Mouse (Mus musculus): Measurements from ENCODE around the gene Troap. TPM values are rescaled to one million over a fixed set of nuclear protein-coding genes. Genes with fewer than 3 reads are reported as not detected.
A peak's percentile ranks its signal among the peaks of the same experiment; 100 is the strongest.

The Troap gene
- polyA plus RNA-seq, 1 experiment from 2014 or later, result 27.3 TPM

DNA sequence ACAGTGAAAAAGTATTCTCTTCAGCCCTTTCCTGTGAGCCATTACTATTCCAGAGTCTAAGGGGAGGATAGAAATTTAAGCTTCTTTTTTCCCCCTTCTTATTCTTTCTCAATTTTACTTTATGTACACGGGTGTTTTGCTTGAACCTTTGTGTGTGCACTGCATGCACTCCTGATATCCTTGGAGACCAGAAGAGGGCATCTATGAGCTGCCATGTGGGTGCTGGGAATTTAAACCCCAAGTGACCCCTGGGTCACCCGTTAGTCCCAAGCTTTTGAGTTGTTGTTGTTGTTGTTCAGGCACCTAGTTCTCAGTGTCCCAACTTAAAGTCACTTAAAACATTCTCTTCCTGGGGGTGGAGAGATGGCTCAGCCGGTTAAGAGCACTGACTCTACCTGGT lies 25.6 kb downstream of the Troap start:
- WGBS, result 50% methylated on average over 3 of the region's 3 CpGs

DNA sequence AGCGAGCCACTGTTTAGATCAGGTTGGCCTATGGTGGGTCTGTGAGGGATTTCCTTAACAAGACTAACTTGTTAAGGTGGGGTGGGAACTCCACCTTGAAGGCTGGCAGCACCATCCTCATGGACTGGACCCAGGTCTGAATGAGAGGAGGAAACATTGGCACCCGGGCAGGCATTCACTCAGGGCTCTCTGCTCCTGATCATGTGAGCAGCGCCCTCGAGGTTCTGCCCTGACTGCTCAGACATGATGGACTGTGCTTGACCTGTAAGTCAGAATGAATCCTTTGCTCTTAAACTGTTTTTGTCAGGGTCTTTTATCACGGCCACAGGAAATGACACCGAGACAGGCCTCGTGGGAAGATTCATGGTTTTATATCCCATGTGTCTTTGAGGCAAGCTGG lies 30.9 kb downstream of the Troap start:
- 25% methylated on average over 7 of the region's 7 CpGs for WGBS
- H3K4me1 ChIP-seq (ENCODE audit: control insufficient read depth, insufficient read depth, low read length), result 0 out of 2 replicates have a peak, but pooled peaks cover 4% of the 10 kb centered on the region
- ATAC-seq (ENCODE audit: low FRiP score, low TSS enrichment), result no peak; the same call in 1 of the 2 replicates

More for the DNA sequence above, 25.6 kb downstream of the Troap start:
- no peak overlapping the region for H3K9ac ChIP-seq (ENCODE audit: low read depth, low read length)
- no peak overlapping the region for H3K4me2 ChIP-seq (replicated peaks; ENCODE audit: low read depth, low read length)
- no peak overlapping the region for H3K4me3 ChIP-seq (ENCODE audit: low read length)
- peaks cover 36% of the 10 kb centered on the region for H3K27me3 ChIP-seq (ENCODE audit: control insufficient read depth, insufficient read depth, low read length)
- no peak for ATAC-seq (ENCODE audit: low FRiP score, low TSS enrichment)
- H3K27ac ChIP-seq (ENCODE audit: low read depth, low read length), result no peak overlapping the region
- no peaks in the 10 kb centered on the region for H3K9me3 ChIP-seq (ENCODE audit: control insufficient read depth, low read length)
- H3K4me1 ChIP-seq (ENCODE audit: control insufficient read depth, insufficient read depth, low read length), result peaks cover 32% of the 10 kb centered on the region
- H3K36me3 ChIP-seq (ENCODE audit: control insufficient read depth, insufficient read depth, low read length), result no peaks in the 10 kb centered on the region

DNA sequence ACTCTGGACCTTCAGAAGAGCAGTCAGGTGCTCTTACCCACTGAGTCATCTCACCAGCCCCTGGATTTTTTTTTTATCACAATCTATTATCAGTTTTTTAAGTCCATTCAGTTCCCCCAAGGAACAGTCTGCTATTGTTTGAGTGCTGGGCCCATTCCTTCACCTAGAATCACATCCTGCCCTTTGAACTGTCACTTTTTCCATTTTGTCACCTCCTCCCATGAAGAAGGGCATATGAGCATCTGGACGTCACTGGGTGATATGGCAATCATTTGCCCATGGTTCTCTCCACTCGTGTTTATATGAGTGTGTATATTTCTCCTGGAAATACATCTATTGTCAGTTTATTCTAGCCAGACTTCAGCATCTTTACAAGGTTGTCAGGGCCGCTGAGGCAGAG lies 33.5 kb downstream of the Troap start:
- Histone ChIP-seq H3K4me1 (ENCODE audit: control insufficient read depth, insufficient read depth, low read length) (0 out of 2 replicates have a peak, but pooled peaks cover 4% of the 10 kb centered on the region), H3K9me3 (ENCODE audit: control insufficient read depth, low read length) (peaks cover 4% of the 10 kb centered on the region), H3K4me2 (replicated peaks; ENCODE audit: low read depth, low read length) (no peak overlapping the region), H3K27ac (ENCODE audit: low read depth, low read length) (no peak overlapping the region), H3K9ac (ENCODE audit: low read depth, low read length) (no peak overlapping the region), H3K36me3 (ENCODE audit: control insufficient read depth, insufficient read depth, low read length) (no peaks in the 10 kb centered on the region), H3K27me3 (ENCODE audit: control insufficient read depth, insufficient read depth, low read length) (no peaks in the 10 kb centered on the region), H3K4me3 (ENCODE audit: low read length) (no peak overlapping the region)
- 76% methylated on average over 3 of the region's 3 CpGs for WGBS
- ATAC-seq (ENCODE audit: low FRiP score, low TSS enrichment), result no peak

More for the DNA sequence above, 30.9 kb downstream of the Troap start:
- Histone ChIP-seq H3K27me3 (ENCODE audit: control insufficient read depth, insufficient read depth, low read length) (no peaks in the 10 kb centered on the region), H3K36me3 (ENCODE audit: control insufficient read depth, insufficient read depth, low read length) (no peaks in the 10 kb centered on the region), H3K9me3 (ENCODE audit: control insufficient read depth, low read length) (peaks cover 4% of the 10 kb centered on the region), H3K27ac (ENCODE audit: low read depth, low read length) (no peak overlapping the region), H3K4me2 (replicated peaks; ENCODE audit: low read depth, low read length) (no peak overlapping the region), H3K4me3 (ENCODE audit: low read length) (no peak overlapping the region), H3K9ac (ENCODE audit: low read depth, low read length) (no peak overlapping the region)

DNA sequence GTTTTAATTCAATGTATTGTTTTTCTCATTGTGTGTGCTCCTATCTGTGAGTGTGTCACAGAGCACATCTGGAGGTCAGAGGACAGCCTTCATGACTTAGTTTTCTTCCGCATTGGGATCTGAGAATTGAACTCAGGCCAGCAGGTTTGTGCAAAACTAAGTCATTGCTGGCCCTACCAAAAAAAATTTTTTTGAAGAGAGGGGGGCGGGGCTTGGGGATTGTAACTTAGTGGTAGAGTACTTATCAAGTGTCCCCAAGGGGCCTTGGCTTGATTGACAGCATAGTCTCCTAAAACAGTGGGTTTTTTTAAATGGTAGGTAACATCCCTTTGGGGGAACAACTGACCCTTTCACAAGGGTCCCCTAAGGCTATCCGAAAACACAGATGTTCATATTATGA lies 36.8 kb downstream of the Troap start:
- no peak for ATAC-seq (ENCODE audit: low FRiP score, low TSS enrichment)
- H3K4me3 ChIP-seq (ENCODE audit: low read length), result no peak overlapping the region
- H3K4me1 ChIP-seq (ENCODE audit: control insufficient read depth, insufficient read depth, low read length), result no peaks in the 10 kb centered on the region
- H3K27ac ChIP-seq (ENCODE audit: low read depth, low read length), result no peak overlapping the region
- no peak overlapping the region for H3K9ac ChIP-seq (ENCODE audit: low read depth, low read length)
- H3K9me3 ChIP-seq (ENCODE audit: control insufficient read depth, low read length), result peaks cover 2% of the 10 kb centered on the region
- no peaks in the 10 kb centered on the region for H3K27me3 ChIP-seq (ENCODE audit: control insufficient read depth, insufficient read depth, low read length)
- H3K36me3 ChIP-seq (ENCODE audit: control insufficient read depth, insufficient read depth, low read length), result no peaks in the 10 kb centered on the region
- WGBS, result 90% methylated on average over 3 of the region's 3 CpGs
- no peak overlapping the region for H3K4me2 ChIP-seq (replicated peaks; ENCODE audit: low read depth, low read length)

DNA sequence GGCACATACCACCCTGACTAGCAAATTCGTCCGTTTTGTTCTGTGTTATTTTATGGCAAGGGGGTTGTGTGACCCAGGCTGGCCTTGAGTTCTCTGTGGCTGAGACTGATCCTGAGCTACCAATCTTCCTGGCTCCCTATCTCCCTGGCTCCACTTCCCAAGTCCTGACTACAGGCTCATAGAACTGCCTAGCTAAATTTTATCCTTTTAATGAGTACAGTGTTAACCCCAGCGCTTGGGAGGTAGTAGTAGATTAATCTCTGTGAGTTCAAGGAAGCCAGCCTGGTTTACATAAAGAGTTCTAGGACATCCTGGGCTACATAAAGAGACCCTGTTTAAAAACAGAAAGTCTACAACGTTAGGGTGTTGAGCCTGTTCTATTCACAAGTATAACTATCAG lies 37.4 kb downstream of the Troap start:
- H3K9ac ChIP-seq (ENCODE audit: low read depth, low read length), result no peak overlapping the region
- WGBS, result 39% methylated on average over 4 of the region's 4 CpGs
- ATAC-seq (ENCODE audit: low FRiP score, low TSS enrichment), result no peak

DNA sequence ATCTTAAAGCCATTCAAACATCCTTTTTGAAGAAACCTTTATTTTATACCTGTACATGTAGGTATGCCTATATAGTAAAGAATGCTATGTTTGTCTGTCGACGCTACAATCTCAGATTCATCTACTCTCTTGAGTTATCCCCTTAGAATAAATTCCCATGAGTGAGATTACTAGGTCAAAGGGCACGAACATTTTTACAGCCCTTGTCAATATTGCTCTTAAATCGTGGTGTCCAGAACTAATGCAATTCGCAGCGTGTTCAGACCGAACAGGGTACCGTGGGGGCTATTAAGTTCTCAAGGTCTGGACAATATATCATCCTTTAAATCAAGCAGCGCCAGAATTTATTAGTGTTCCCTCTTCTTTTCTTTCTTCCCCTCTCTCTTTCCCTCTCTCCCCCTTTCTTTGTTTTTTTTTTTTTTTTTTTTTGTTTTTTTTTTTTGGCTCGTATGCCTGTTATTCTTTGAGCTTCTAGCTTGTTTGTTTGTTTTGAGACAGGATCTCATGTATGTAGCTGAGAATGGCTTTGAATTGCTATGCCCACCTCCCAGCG lies 38.5 kb downstream of the Troap start:
- Histone ChIP-seq H3K4me1 (ENCODE audit: control insufficient read depth, insufficient read depth, low read length) (no peaks in the 10 kb centered on the region), H3K27me3 (ENCODE audit: control insufficient read depth, insufficient read depth, low read length) (no peaks in the 10 kb centered on the region), H3K9ac (ENCODE audit: low read depth, low read length) (no peak overlapping the region), H3K4me2 (replicated peaks; ENCODE audit: low read depth, low read length) (peak overlapping the region; percentile 23; the same call in 1 of the 2 replicates), H3K4me3 (ENCODE audit: low read length) (0 out of 2 replicates have a peak overlapping the region, but pooled peaks have one; percentile 11), H3K27ac (ENCODE audit: low read depth, low read length) (no peak overlapping the region), H3K36me3 (ENCODE audit: control insufficient read depth, insufficient read depth, low read length) (no peaks in the 10 kb centered on the region), H3K9me3 (ENCODE audit: control insufficient read depth, low read length) (no peaks in the 10 kb centered on the region)
- 31% methylated on average over 11 of the region's 11 CpGs for WGBS
- no peak for ATAC-seq (ENCODE audit: low FRiP score, low TSS enrichment)

More for the DNA sequence above, 37.4 kb downstream of the Troap start:
- H3K36me3 ChIP-seq (ENCODE audit: control insufficient read depth, insufficient read depth, low read length), result no peaks in the 10 kb centered on the region
- H3K4me3 ChIP-seq (ENCODE audit: low read length), result no peak overlapping the region
- no peaks in the 10 kb centered on the region for H3K27me3 ChIP-seq (ENCODE audit: control insufficient read depth, insufficient read depth, low read length)
- H3K4me2 ChIP-seq (replicated peaks; ENCODE audit: low read depth, low read length), result no peak overlapping the region
- H3K4me1 ChIP-seq (ENCODE audit: control insufficient read depth, insufficient read depth, low read length), result no peaks in the 10 kb centered on the region
- no peak overlapping the region for H3K27ac ChIP-seq (ENCODE audit: low read depth, low read length)
- H3K9me3 ChIP-seq (ENCODE audit: control insufficient read depth, low read length), result no peaks in the 10 kb centered on the region

DNA sequence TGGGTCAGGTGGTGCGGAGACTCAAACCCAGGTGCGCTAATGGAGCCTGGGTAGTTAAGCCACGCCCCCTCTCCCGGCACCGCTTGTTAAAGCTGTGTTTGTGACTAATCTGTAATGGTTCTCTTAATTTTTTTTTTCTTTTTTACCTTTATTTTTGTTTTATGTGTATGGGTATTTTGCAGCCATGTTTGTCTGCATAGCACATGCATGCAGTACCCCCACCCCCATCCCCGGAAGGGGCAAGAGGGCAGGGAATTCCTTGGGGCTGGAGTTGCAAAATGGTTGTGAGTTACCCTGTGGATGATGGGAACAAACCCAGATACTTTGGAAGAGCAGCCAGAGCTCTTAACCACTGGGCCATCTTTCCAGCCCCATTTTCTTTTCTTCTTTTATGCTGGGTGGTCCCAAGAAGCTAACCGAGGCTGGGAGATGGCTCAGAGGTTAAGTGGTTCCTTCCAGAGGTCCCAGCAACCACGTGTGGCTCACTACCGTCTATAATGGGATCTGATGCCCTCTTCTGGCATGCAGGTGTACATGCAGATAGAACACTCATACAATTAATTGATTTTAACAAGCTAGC lies 39.1 kb downstream of the Troap start:
- Histone ChIP-seq H3K27me3 (ENCODE audit: control insufficient read depth, insufficient read depth, low read length) (no peaks in the 10 kb centered on the region), H3K4me2 (replicated peaks; ENCODE audit: low read depth, low read length) (peak overlapping the region; percentile 23; the same call in 1 of the 2 replicates), H3K9ac (ENCODE audit: low read depth, low read length) (no peak overlapping the region), H3K4me1 (ENCODE audit: control insufficient read depth, insufficient read depth, low read length) (no peaks in the 10 kb centered on the region), H3K27ac (ENCODE audit: low read depth, low read length) (no peak overlapping the region), H3K9me3 (ENCODE audit: control insufficient read depth, low read length) (no peaks in the 10 kb centered on the region), H3K4me3 (ENCODE audit: low read length) (peak overlapping the region; percentile 11; the same call in 1 of the 2 replicates), H3K36me3 (ENCODE audit: control insufficient read depth, insufficient read depth, low read length) (no peaks in the 10 kb centered on the region)
- ATAC-seq (ENCODE audit: low FRiP score, low TSS enrichment), result peak; percentile 43; the same call in 1 of the 2 replicates
- 5% methylated on average over 9 of the region's 9 CpGs for WGBS

DNA sequence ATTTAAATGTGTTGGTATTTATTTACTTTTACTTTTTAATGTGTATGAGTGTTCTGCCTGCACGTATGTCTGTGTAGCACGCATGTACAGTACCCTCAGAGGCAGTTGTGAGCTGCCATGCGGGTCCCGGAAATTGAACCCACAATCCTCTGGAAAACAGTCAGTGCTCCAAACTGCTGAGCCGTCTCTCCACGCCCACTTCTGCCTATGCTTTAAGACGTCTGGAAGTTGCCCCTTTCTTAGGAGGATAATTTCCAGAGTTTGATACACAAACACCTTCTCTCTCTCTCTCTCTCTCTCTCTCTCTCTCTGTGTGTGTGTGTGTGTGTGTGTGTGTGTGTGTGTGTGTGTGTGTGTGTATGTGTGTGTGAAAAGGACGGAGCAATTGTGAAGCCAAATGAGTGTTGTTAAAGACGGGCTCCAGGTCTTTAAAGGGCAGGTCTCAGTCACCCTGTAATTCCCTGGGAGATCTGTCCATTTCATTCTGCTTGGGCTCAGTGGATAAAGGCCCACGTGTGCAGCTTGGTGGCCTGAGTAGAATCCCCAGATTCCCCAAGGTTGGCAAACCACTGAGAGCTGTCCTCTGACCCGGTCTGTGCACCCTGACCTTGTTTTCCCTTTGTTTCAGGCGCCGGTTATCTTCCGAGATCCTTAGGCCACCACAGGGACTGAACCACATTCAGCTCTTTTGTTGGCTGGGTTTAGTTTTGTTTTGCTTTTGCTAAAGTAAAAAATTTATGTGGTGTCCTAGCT lies 40.1 kb downstream of the Troap start:
- H3K4me1 ChIP-seq (ENCODE audit: control insufficient read depth, insufficient read depth, low read length), result no peaks in the 10 kb centered on the region

DNA sequence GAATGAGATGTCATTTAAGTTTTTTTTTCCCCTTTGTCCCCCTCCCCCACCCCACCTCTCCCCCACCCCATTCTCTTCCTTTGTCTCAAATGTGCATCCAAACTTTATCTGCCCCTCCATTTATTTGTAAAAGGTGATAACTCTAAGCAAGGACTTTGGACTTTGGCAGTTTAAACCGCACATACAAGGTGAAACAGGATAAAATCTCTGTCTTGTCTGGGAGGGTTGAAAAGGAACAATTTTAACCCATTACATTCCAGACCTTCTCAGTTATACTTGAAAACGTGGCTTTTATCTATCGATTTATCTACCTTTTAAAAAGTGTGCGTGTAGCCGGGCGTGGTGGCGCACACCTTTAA lies 40.7 kb downstream of the Troap start:
- Histone ChIP-seq H3K27me3 (ENCODE audit: control insufficient read depth, insufficient read depth, low read length) (no peaks in the 10 kb centered on the region), H3K36me3 (ENCODE audit: control insufficient read depth, insufficient read depth, low read length) (no peaks in the 10 kb centered on the region), H3K4me2 (replicated peaks; ENCODE audit: low read depth, low read length) (no peak overlapping the region), H3K9ac (ENCODE audit: low read depth, low read length) (no peak overlapping the region), H3K4me3 (ENCODE audit: low read length) (no peak overlapping the region), H3K9me3 (ENCODE audit: control insufficient read depth, low read length) (no peaks in the 10 kb centered on the region), H3K4me1 (ENCODE audit: control insufficient read depth, insufficient read depth, low read length) (no peaks in the 10 kb centered on the region), H3K27ac (ENCODE audit: low read depth, low read length) (no peak overlapping the region)
- ATAC-seq (ENCODE audit: low FRiP score, low TSS enrichment), result no peak
- WGBS, result 80% methylated on average over 7 of the region's 7 CpGs

More for the DNA sequence above, 40.1 kb downstream of the Troap start:
- Histone ChIP-seq H3K4me2 (replicated peaks; ENCODE audit: low read depth, low read length) (no peak overlapping the region), H3K4me3 (ENCODE audit: low read length) (no peak overlapping the region), H3K9me3 (ENCODE audit: control insufficient read depth, low read length) (no peaks in the 10 kb centered on the region), H3K27me3 (ENCODE audit: control insufficient read depth, insufficient read depth, low read length) (no peaks in the 10 kb centered on the region), H3K27ac (ENCODE audit: low read depth, low read length) (no peak overlapping the region), H3K9ac (ENCODE audit: low read depth, low read length) (no peak overlapping the region), H3K36me3 (ENCODE audit: control insufficient read depth, insufficient read depth, low read length) (no peaks in the 10 kb centered on the region)
- WGBS, result 47% methylated on average over 14 of the region's 14 CpGs
- ATAC-seq (ENCODE audit: low FRiP score, low TSS enrichment), result no peak
